Comparison of ENCODE assay signal across 18 mouse cellular contexts in genomic region chr5:132372605-132373004, GRCm38 (mm10).
DNase-seq lines count a peak whose midpoint lies in the region; ATAC-seq lines count a peak whose summit lies in the region.
"Had no signal": no experiment of that assay in that cellular context is flagged by ENCODE, and none has a peak within 500 bp of the region (broad histone marks: within the 10 kb centered on the region; RNA-seq: fewer than 3 reads in every experiment).

No protein-coding gene starts in this region.

- no peak for ATAC-seq in heart, embryonic 15.5 days (replicated peaks; ENCODE audit: insufficient number of reproducible peaks, insufficient read depth, low FRiP score, low read depth)
- ATAC-seq in embryonic facial prominence, embryonic 12.5 days (ENCODE audit: insufficient number of reproducible peaks, insufficient read depth, low FRiP score, low TSS enrichment): 0 out of 2 replicates have a peak, but pooled peaks have one; percentile 28
- ATAC-seq in embryonic facial prominence, embryonic 13.5 days (ENCODE audit: insufficient number of reproducible peaks, insufficient read depth, low FRiP score, low TSS enrichment, low read depth): no peak
- ATAC-seq in embryonic facial prominence, embryonic 15.5 days (ENCODE audit: insufficient number of reproducible peaks, low FRiP score, low TSS enrichment, low read depth): 0 out of 2 replicates have a peak, but pooled peaks have one; percentile 60
- ATAC-seq: forebrain, embryonic 13.5 days; forebrain, embryonic 15.5 days; forebrain, postnatal 0 days had no signal

- H3K27ac ChIP-seq in heart, embryonic 15.5 days: peak overlapping the region; percentile 15; the same call in 1 of the 2 replicates
- no peak overlapping the region for H3K27ac ChIP-seq in embryonic facial prominence, embryonic 12.5 days
- 0 out of 2 replicates have a peak overlapping the region, but pooled peaks have one; percentile 22 for H3K27ac ChIP-seq in embryonic facial prominence, embryonic 13.5 days
- H3K27ac ChIP-seq in embryonic facial prominence, embryonic 15.5 days (replicated peaks): no peak overlapping the region
- H3K27ac ChIP-seq: forebrain, embryonic 13.5 days; forebrain, embryonic 15.5 days had no signal

- no peaks in the 10 kb centered on the region for H3K36me3 ChIP-seq in heart, embryonic 15.5 days
- H3K36me3 ChIP-seq in embryonic facial prominence, embryonic 12.5 days: no peaks in the 10 kb centered on the region
- H3K36me3 ChIP-seq in embryonic facial prominence, embryonic 13.5 days: no peaks in the 10 kb centered on the region
- no peaks in the 10 kb centered on the region for H3K36me3 ChIP-seq in embryonic facial prominence, embryonic 15.5 days
- H3K36me3 ChIP-seq: forebrain, embryonic 15.5 days had no signal

- no peak for DNase-seq in heart, adult 8-10 months (ENCODE audit: low spot score)
- DNase-seq in cerebellum, adult 11 months: no peak
- no peak for DNase-seq in layer of hippocampus, postnatal 14 days (ENCODE audit: low spot score in 2 of 2)
- DNase-seq: adrenal gland, adult 2 months; adrenal gland, postnatal 10 days; adrenal gland, postnatal 25 days; cerebellum, adult 11-12 months; cerebellum, adult 2 months; cerebellum, adult 9-10 months; cerebellum, postnatal 10 days; cerebellum, postnatal 25 days; forebrain, postnatal 0 days had no signal

- H3K9me3 ChIP-seq in heart, embryonic 15.5 days (replicated peaks): no peaks in the 10 kb centered on the region
- H3K9me3 ChIP-seq in embryonic facial prominence, embryonic 12.5 days: no peaks in the 10 kb centered on the region
- no peaks in the 10 kb centered on the region for H3K9me3 ChIP-seq in embryonic facial prominence, embryonic 13.5 days
- H3K9me3 ChIP-seq in embryonic facial prominence, embryonic 15.5 days (replicated peaks): no peaks in the 10 kb centered on the region
- H3K9me3 ChIP-seq: forebrain, embryonic 13.5 days; forebrain, embryonic 15.5 days had no signal

- H3K4me3 ChIP-seq in heart, embryonic 15.5 days: no peak overlapping the region
- no peak overlapping the region for H3K4me3 ChIP-seq in embryonic facial prominence, embryonic 12.5 days
- no peak overlapping the region for H3K4me3 ChIP-seq in embryonic facial prominence, embryonic 13.5 days
- H3K4me3 ChIP-seq in embryonic facial prominence, embryonic 15.5 days (replicated peaks): no peak overlapping the region
- H3K4me3 ChIP-seq: forebrain, embryonic 13.5 days; forebrain, embryonic 15.5 days had no signal

- H3K9ac ChIP-seq in heart, embryonic 15.5 days: no peak overlapping the region
- no peak overlapping the region for H3K9ac ChIP-seq in embryonic facial prominence, embryonic 12.5 days
- H3K9ac ChIP-seq in embryonic facial prominence, embryonic 13.5 days: no peak overlapping the region
- no peak overlapping the region for H3K9ac ChIP-seq in embryonic facial prominence, embryonic 15.5 days
- H3K9ac ChIP-seq: forebrain, embryonic 13.5 days; forebrain, embryonic 15.5 days; forebrain, postnatal 0 days had no signal

- no peaks in the 10 kb centered on the region for H3K27me3 ChIP-seq in heart, embryonic 15.5 days
- no peaks in the 10 kb centered on the region for H3K27me3 ChIP-seq in embryonic facial prominence, embryonic 12.5 days
- H3K27me3 ChIP-seq in embryonic facial prominence, embryonic 13.5 days: no peaks in the 10 kb centered on the region
- no peaks in the 10 kb centered on the region for H3K27me3 ChIP-seq in embryonic facial prominence, embryonic 15.5 days
- H3K27me3 ChIP-seq: forebrain, embryonic 13.5 days; forebrain, embryonic 15.5 days had no signal

- H3K4me1 ChIP-seq in heart, embryonic 15.5 days (replicated peaks): peaks cover 25% of the 10 kb centered on the region
- H3K4me1 ChIP-seq in embryonic facial prominence, embryonic 12.5 days: peaks cover 34% of the 10 kb centered on the region
- H3K4me1 ChIP-seq in embryonic facial prominence, embryonic 13.5 days: peaks cover 40% of the 10 kb centered on the region
- peaks cover 43% of the 10 kb centered on the region for H3K4me1 ChIP-seq in embryonic facial prominence, embryonic 15.5 days

- no peak overlapping the region for H3K4me2 ChIP-seq in heart, embryonic 15.5 days
- H3K4me2 ChIP-seq in embryonic facial prominence, embryonic 12.5 days (replicated peaks): no peak overlapping the region
- H3K4me2 ChIP-seq in embryonic facial prominence, embryonic 13.5 days: no peak overlapping the region
- H3K4me2 ChIP-seq in embryonic facial prominence, embryonic 15.5 days (replicated peaks): no peak overlapping the region
- H3K4me2 ChIP-seq: forebrain, embryonic 13.5 days; forebrain, embryonic 15.5 days had no signal

- 59% methylated on average over 2 of the region's 2 CpGs for WGBS in heart, embryonic 15.5 days
- 37% methylated on average over 2 of the region's 2 CpGs for WGBS in embryonic facial prominence, embryonic 12.5 days
- 29% methylated on average over 2 of the region's 2 CpGs for WGBS in embryonic facial prominence, embryonic 13.5 days
- 36% methylated on average over 2 of the region's 2 CpGs for WGBS in embryonic facial prominence, embryonic 15.5 days

Comparison
In these comparisons a context has a peak if more than half of its experiments do, and no peak if none do; other contexts are left out.
1. ATAC-seq: peak in embryonic facial prominence, embryonic 12.5 days (single experiment) and embryonic facial prominence, embryonic 15.5 days (single experiment); none in heart, embryonic 15.5 days (single experiment) and embryonic facial prominence, embryonic 13.5 days (single experiment).
2. H3K27ac ChIP-seq: peak in heart, embryonic 15.5 days (single experiment) and embryonic facial prominence, embryonic 13.5 days (single experiment); none in embryonic facial prominence, embryonic 12.5 days (single experiment) and embryonic facial prominence, embryonic 15.5 days (single experiment).